Mouse (Mus musculus): Measurements from ENCODE around the gene Nol6. TPM values are rescaled to one million over a fixed set of nuclear protein-coding genes. Genes with fewer than 3 reads are reported as not detected.
"Not testable (repeated sequence)": the region's sequence is repeated elsewhere in the genome, so short reads cannot be mapped to it uniquely, and the experiment has no call there.

Nol6 gene
- polyA plus RNA-seq, 1 experiment: 61.2 TPM

- TF ChIP-seq POLR2A (IDR thresholded peaks at IDR 0.05; ENCODE audit: borderline replicate concordance, insufficient read depth, low read length) (no peak), CTCF (IDR thresholded peaks at IDR 0.05; ENCODE audit: borderline replicate concordance, insufficient read depth, low read depth, low read length) (no peak)
- 79% methylated on average over 2 of the region's 2 CpGs for WGBS
Observed at GRCm38 (mm10) chr4:41089705-41090104, 34.5 kb downstream of the Nol6 start.

DNA sequence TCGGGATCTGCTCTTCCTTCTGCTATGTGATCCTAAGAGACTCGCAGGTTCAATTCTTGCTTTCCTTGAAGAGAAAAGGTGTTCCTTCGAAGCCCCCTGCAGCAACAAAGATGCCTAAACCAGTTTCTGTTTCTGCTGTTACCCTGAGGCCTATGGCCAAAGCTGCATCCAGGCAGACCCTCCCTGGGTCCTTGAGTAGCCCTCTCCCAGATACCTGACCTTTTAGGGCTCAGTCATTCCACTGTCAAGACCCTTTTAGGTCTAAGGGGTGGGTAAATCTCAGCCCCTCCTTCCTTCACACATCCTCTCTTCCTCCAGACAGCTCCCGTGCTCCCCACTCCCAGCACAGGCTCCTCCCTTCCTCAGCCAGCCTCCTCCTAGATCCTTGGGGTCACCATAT is 35.1 kb downstream of the Nol6 start:
- 80% methylated on average over 4 of the region's 4 CpGs for WGBS
- Histone ChIP-seq H3K4me1 (ENCODE audit: control insufficient read depth, insufficient read depth, low read length) (no peaks in the 10 kb centered on the region), H3K27ac (ENCODE audit: insufficient read depth, low read length) (no peak overlapping the region), H3K27me3 (ENCODE audit: control insufficient read depth, insufficient read depth, low read length) (no peaks in the 10 kb centered on the region), H3K4me3 (replicated peaks; ENCODE audit: insufficient read depth, low read depth, low read length) (no peak overlapping the region)
- no peak for DNase-seq
- TF ChIP-seq POLR2A (IDR thresholded peaks at IDR 0.05; ENCODE audit: borderline replicate concordance, insufficient read depth, low read length) (no peak), CTCF (IDR thresholded peaks at IDR 0.05; ENCODE audit: borderline replicate concordance, insufficient read depth, low read depth, low read length) (no peak)

More at GRCm38 (mm10) chr4:41089705-41090104, 34.5 kb downstream of the Nol6 start:
- Histone ChIP-seq H3K27ac (ENCODE audit: insufficient read depth, low read length) (no peak overlapping the region), H3K4me3 (replicated peaks; ENCODE audit: insufficient read depth, low read depth, low read length) (no peak overlapping the region), H3K4me1 (ENCODE audit: control insufficient read depth, insufficient read depth, low read length) (no peaks in the 10 kb centered on the region), H3K27me3 (ENCODE audit: control insufficient read depth, insufficient read depth, low read length) (no peaks in the 10 kb centered on the region)
- DNase-seq: no peak

DNA sequence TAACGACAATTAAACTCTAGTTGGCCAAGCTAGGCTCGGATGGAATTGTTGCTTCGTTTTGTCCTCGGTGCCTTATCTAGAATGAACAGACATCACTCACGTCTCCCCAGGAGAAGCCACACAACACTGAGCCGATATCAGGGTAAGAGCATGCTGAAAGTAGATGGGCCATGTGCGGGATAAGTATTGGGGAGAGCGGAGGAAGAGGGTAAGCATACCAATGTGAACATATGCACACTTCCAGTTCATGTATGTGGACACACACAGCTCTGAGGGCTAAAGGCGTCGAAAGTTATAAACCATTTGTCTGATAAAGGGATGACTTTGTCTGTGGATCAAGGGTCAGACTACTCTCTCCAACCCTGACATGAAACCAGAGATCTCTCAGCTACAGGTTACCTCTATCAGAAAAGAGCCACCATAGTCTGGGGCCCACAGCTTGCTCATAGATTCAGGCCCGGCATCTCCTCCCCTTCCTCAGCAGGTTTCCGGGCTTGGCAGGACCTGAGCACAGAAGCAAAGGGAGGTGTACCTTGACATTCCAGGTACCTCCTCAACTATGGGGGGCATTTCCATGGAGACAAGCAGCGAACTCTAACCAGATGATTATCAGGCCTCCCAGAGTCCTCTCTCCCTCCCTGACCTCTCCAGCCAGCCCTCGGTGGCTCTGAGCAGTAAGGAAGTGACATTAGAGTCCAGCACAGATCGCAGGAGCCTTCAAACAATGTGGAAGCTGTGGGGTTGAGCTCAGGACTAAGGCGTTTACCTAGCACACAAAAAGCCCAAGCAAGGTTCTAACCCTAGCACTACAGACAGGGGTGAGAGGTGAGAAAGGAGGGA is 36.6 kb downstream of the Nol6 start:
- H3K4me1 ChIP-seq (ENCODE audit: control insufficient read depth, insufficient read depth, low read length): no peaks in the 10 kb centered on the region
- no peaks in the 10 kb centered on the region for H3K27me3 ChIP-seq (ENCODE audit: control insufficient read depth, insufficient read depth, low read length)
- TF ChIP-seq CTCF (IDR thresholded peaks at IDR 0.05; ENCODE audit: borderline replicate concordance, insufficient read depth, low read depth, low read length) (no peak), POLR2A (IDR thresholded peaks at IDR 0.05; ENCODE audit: borderline replicate concordance, insufficient read depth, low read length) (no peak)
- 89% methylated on average over 16 of the region's 16 CpGs for WGBS
- H3K27ac ChIP-seq (ENCODE audit: insufficient read depth, low read length): no peak overlapping the region
- no peak overlapping the region for H3K4me3 ChIP-seq (replicated peaks; ENCODE audit: insufficient read depth, low read depth, low read length)
- DNase-seq: no peak

DNA sequence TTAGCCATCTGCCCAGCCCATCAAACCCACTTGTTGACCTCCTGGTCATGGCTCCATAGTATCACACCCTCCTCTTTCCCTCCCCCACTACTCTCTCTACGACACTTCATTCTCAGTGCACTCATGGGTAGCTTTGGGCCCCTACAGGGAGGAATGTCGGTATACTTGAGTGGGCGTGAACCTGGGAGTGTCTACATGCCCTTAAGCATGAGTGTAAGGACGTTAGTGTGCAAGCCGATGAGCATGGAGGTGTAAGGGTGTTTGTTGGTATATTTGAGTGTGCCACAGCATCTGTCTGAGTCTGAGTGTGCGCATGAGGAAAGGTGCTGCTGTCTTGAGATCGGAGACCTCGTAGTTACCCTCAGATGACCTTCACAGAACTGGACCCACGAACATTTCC is 37.3 kb downstream of the Nol6 start:
- no peak for DNase-seq
- no peaks in the 10 kb centered on the region for H3K27me3 ChIP-seq (ENCODE audit: control insufficient read depth, insufficient read depth, low read length)
- no peaks in the 10 kb centered on the region for H3K4me1 ChIP-seq (ENCODE audit: control insufficient read depth, insufficient read depth, low read length)
- H3K4me3 ChIP-seq (replicated peaks; ENCODE audit: insufficient read depth, low read depth, low read length): no peak overlapping the region
- 72% methylated on average over 9 of the region's 9 CpGs for WGBS
- TF ChIP-seq POLR2A (IDR thresholded peaks at IDR 0.05; ENCODE audit: borderline replicate concordance, insufficient read depth, low read length) (no peak), CTCF (IDR thresholded peaks at IDR 0.05; ENCODE audit: borderline replicate concordance, insufficient read depth, low read depth, low read length) (no peak)
- no peak overlapping the region for H3K27ac ChIP-seq (ENCODE audit: insufficient read depth, low read length)

DNA sequence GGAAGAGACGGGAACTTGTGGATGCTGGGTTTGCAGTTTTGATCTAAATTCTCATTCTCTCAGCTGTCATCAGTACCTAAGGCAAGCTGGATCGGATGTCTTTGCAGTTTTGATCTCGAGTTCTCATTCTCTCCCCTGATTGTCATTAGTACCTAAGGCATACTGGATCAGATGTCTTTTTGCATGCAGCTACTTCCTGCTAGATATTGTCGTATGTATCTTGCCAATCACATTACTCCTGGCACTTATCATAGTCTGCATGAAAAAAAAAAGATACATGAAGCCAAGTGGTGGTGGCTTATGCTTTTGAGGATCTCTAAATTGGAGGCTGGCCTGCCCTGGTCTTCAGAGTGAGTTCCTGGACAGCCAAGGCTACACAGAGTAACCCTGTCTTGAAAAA is 39.4 kb downstream of the Nol6 start:
- Histone ChIP-seq H3K4me3 (replicated peaks; ENCODE audit: insufficient read depth, low read depth, low read length) (no peak overlapping the region), H3K4me1 (ENCODE audit: control insufficient read depth, insufficient read depth, low read length) (no peaks in the 10 kb centered on the region), H3K27ac (ENCODE audit: insufficient read depth, low read length) (no peak overlapping the region), H3K27me3 (ENCODE audit: control insufficient read depth, insufficient read depth, low read length) (no peaks in the 10 kb centered on the region)
- 76% methylated on average over 4 of the region's 4 CpGs for WGBS
- TF ChIP-seq CTCF (IDR thresholded peaks at IDR 0.05; ENCODE audit: borderline replicate concordance, insufficient read depth, low read depth, low read length) (no peak), POLR2A (IDR thresholded peaks at IDR 0.05; ENCODE audit: borderline replicate concordance, insufficient read depth, low read length) (no peak)
- no peak for DNase-seq

DNA sequence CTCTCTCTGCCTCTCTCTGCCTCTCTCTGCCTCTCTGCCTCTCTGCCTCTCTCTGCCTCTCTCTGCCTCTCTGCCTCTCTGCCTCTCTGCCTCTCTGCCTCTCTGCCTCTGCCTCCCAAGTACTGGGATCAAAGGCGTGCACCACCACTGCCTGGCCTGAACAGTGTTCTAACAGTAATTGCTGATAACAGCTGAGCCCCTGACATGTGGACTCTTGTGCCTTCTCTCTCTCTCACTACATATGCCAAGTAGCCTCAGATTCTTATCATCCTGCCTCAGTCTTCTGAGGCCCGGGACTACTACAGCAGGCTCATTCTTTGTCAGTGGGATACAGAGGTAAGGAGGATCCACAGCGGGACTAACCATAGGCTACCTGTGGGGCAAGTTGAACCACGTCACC is 41.5 kb downstream of the Nol6 start:
- H3K4me3 ChIP-seq (replicated peaks; ENCODE audit: insufficient read depth, low read depth, low read length); H3K4me1 ChIP-seq (ENCODE audit: control insufficient read depth, insufficient read depth, low read length); H3K27me3 ChIP-seq (ENCODE audit: control insufficient read depth, insufficient read depth, low read length); DNase-seq; H3K27ac ChIP-seq (ENCODE audit: insufficient read depth, low read length): not testable (repeated sequence)
- 73% methylated on average over 4 of the region's 4 CpGs for WGBS

GRCm38 (mm10) chr4:41081733-41082132 is 42.5 kb downstream of the Nol6 start:
- 79% methylated on average over 5 of the region's 5 CpGs for WGBS
- Histone ChIP-seq H3K4me3 (replicated peaks; ENCODE audit: insufficient read depth, low read depth, low read length) (no peak overlapping the region), H3K27me3 (ENCODE audit: control insufficient read depth, insufficient read depth, low read length) (no peaks in the 10 kb centered on the region), H3K27ac (ENCODE audit: insufficient read depth, low read length) (no peak overlapping the region), H3K4me1 (ENCODE audit: control insufficient read depth, insufficient read depth, low read length) (no peaks in the 10 kb centered on the region)
- TF ChIP-seq POLR2A (IDR thresholded peaks at IDR 0.05; ENCODE audit: borderline replicate concordance, insufficient read depth, low read length) (no peak), CTCF (IDR thresholded peaks at IDR 0.05; ENCODE audit: borderline replicate concordance, insufficient read depth, low read depth, low read length) (no peak)
- DNase-seq: no peak

- Histone ChIP-seq H3K4me1 (ENCODE audit: control insufficient read depth, insufficient read depth, low read length) (no peaks in the 10 kb centered on the region), H3K27me3 (ENCODE audit: control insufficient read depth, insufficient read depth, low read length) (no peaks in the 10 kb centered on the region), H3K4me3 (replicated peaks; ENCODE audit: insufficient read depth, low read depth, low read length) (no peak overlapping the region), H3K27ac (ENCODE audit: insufficient read depth, low read length) (no peak overlapping the region)
- DNase-seq: no peak
- TF ChIP-seq CTCF (IDR thresholded peaks at IDR 0.05; ENCODE audit: borderline replicate concordance, insufficient read depth, low read depth, low read length) (no peak), POLR2A (IDR thresholded peaks at IDR 0.05; ENCODE audit: borderline replicate concordance, insufficient read depth, low read length) (no peak)
- 79% methylated on average over 6 of the region's 6 CpGs for WGBS
Observed at GRCm38 (mm10) chr4:41078726-41079125, 45.5 kb downstream of the Nol6 start.
